Mouse (Mus musculus): ENCODE measurements around the gene Fam168b.
A peak's percentile ranks its signal among the peaks of the same experiment; 100 is the strongest.

Fam168b gene

GRCm38 (mm10) chr1:34812407-34813247 lies 30.2 kb downstream of the Fam168b start:
- no peak for DNase-seq (ENCODE audit: low spot score in 2 of 2)

- DNase-seq (ENCODE audit: low spot score in 2 of 2): no peak
Measured at GRCm38 (mm10) chr1:34811581-34811980, 31.3 kb downstream of the Fam168b start.

DNA sequence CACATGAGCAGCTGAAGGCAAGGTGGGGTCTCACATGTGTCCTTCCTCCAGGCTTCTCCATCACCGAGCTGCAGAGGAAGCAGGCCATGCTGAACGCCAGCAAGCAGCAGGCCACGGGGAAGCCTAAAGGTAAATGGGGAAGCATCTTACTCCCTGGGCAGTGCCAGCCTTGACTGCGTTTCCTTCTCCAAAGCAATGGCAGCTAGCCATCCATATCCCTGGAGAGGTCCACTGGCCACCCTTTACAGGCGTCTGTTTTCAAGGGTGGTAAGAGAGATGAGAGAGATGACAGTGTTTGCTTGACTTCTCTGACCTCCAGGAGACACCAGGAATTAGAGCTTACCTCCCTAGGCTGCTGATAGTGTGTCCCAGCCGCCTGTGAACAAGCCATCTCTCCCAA lies 31.8 kb downstream of the Fam168b start:
- no peak for DNase-seq (ENCODE audit: low spot score in 2 of 2)

DNA sequence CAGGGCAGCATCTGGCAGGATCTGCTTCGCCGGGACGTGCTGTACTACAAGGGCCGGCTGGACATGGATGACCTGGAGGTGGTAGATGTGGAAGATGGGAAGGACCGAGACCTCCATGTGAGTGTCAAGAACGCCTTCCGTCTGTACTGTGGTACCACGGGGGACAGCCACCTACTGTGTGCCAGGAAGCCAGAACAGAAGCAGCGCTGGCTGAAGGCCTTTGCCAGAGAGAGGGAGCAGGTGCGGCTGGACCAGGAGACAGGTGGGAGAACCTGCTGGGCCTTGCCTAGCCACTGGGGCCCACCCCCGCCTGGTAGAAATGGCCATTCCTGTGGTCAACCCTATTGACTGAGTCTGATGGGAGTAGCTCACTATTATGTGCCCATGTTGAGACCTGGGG lies 32.6 kb downstream of the Fam168b start:
- no peak for DNase-seq (ENCODE audit: low spot score in 2 of 2)

DNA sequence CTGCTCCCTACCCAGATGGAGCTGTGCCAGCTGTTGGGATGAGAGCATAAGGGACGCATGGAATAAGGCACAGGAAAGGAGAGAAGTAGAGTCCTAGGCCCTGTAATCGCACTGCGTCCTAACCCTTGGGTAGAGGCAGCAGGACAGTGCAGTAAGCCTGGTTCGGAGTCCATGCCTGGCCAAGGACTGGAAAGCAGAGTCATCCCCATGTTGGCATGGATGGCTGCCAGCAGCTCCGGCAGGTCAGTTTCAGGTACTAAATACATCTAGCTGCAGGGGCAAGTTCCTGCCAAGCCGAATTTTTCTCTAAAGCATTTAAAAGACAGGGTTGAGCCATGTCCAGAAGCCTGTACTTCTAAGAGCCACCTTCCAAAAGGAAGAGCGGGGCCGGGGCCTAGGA lies 34.4 kb downstream of the Fam168b start:
- DNase-seq (ENCODE audit: low spot score in 2 of 2): no peak

DNA sequence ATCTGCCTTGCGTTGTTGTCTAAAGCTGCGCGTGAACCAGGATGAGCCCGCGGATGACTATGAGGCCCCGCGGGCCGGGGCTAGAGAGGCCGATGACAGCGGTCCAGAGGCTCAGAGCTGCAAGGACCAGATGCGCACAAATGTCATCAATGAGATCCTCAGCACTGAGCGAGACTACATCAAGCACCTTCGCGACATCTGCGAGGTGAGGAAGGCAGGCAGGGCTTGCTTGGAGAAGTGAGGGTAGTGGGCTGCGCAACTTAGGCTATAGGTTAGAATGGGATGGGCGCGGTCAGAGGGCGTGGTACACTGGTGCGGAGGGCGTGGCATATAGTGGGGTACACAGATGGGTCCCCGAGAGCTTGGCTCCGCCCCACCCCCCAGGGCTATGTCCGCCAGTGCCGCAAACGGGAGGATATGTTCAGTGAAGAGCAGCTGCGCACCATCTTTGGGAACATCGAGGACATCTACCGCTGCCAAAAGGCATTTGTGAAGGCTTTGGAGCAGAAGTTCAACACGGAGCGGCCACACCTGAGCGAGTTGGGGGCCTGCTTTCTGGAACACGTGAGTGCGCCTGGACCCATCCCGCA lies 36.8 kb downstream of the Fam168b start:
- DNase-seq (ENCODE audit: low spot score in 2 of 2): no peak

DNA sequence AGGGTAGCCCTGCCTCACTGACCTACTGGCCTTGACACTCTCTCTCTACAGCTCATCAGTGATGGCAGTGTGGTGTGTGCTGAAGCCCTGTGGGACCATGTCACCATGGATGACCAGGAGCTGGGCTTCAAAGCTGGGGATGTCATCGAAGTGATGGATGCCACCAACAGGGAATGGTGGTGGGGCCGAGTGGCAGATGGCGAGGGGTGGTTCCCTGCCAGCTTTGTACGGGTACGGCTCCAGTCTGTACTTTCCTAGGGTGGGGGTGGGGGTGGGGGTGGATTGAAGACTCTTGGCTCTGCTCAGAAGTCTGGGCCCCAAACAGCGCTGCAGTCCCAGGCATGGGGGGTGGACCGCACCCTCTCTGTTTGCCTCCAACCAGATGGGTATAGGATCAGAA lies 38.0 kb downstream of the Fam168b start:
- no peak for DNase-seq (ENCODE audit: low spot score in 2 of 2)

GRCm38 (mm10) chr1:34802290-34802642 lies 40.6 kb downstream of the Fam168b start:
- peak in 1 of 2 experiments; percentile 82 for DNase-seq (ENCODE audit: low spot score in 2 of 2)

DNA sequence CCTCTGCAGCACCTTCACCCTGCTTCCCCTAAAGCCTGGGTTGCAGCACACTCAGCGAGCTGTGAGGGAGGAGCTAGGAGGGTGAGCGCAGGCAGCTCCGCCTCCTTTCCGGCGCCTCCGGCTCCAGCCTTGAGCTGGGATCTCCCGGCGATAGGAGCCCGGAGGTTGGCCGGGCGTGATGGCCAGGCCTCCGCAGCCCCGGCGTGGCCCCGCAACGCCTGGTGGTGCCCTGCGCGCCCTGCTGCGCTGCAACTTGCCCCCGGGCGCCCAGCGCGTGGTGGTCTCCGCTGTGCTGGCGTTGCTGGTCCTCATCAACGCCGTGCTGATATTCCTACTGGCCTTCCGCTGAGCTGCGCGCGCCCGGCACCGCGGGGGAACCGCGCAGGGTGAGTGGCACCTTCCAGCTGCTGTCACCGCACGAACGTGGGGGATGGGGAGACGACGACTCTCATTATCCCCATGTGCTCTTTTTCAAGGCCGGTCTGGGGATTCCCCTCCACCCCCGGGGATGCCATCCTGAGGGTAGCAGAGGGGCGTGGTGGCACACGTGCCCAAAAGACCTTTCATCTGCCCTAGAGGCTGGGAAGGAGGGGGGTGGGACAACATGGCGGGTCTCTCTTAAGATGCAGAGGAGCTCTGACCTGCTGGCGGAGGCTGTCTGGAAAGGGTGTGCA lies 41.1 kb downstream of the Fam168b start:
- peak in 1 of 2 experiments; percentile 69 for DNase-seq (ENCODE audit: low spot score in 2 of 2)

DNA sequence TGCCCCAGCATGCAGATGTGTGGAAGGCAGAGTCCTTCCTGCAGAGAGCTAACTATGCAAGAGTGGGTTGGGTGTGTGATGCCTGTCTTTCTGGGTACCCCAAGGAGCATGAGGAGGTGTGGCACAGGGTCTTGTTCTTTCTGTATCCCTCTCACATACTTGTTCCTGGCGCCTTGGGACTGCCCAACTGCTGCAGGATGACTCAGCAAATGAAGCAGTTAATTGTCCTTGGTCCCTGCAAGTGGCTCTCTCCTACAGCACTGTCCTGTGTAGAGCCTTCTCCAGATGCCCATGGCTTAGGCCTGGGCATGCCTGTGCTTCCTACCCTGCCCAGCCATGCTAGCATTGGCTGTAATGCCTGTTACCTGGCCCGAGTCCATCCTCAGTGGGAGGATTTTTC lies 43.7 kb downstream of the Fam168b start:
- no peak for DNase-seq (ENCODE audit: low spot score in 2 of 2)

GRCm38 (mm10) chr1:34793304-34794300 lies 49.3 kb downstream of the Fam168b start:
- peak in 1 of 2 experiments; percentile 71 for DNase-seq (ENCODE audit: low spot score in 2 of 2)

DNA sequence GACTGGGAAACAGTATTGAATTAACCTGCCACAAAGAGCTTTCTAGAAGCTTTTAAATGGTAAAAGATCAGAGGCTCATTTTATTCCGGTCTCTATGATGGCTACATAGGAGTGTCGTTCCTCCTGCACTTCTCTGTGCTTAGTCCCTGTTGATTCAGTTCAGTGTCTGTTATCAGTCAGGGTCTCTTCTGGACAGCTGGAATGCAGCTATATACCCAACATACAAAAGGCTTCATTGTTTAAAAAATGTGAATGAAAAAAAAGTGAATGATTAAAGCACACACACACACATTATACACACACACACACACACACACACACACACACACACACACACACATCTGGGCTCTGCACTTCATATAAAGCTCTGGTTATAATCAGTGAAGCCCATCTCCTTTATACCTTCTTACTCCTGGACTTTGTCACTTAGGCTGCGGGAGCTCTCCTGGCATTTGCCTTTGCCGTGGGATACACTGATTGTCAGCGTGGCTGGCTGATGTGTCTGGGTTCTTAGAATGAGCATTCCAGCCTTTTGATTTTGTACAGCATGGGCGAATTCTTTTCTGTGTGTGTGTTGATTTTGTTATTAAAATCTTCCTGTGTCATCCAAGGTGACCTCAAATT lies 59.2 kb downstream of the Fam168b start:
- DNase-seq (ENCODE audit: low spot score in 2 of 2): no peak

- no peak for DNase-seq (ENCODE audit: low spot score in 2 of 2)
Measured at GRCm38 (mm10) chr1:34775870-34776269, 67.0 kb downstream of the Fam168b start.

DNA sequence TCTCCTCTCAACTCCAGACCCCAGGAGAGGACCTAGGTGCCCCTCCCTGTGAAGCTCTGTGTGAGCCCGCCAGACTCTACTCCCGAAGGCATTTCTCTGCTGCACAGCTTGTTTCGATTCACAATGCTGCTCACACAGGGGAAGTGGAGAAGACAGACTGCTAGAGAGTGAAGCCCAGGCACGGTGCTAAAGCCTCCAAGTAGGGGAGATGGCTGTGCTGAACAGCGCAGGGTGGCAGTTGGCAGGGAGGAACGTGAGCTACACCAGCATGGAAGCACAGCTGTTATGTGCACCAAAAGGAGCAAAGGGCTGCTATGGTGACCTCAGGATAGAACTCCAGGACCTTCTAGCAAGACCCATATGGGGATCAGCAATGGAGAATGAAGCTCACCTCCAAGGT lies 74.0 kb downstream of the Fam168b start:
- DNase-seq (ENCODE audit: low spot score in 2 of 2): no peak

DNA sequence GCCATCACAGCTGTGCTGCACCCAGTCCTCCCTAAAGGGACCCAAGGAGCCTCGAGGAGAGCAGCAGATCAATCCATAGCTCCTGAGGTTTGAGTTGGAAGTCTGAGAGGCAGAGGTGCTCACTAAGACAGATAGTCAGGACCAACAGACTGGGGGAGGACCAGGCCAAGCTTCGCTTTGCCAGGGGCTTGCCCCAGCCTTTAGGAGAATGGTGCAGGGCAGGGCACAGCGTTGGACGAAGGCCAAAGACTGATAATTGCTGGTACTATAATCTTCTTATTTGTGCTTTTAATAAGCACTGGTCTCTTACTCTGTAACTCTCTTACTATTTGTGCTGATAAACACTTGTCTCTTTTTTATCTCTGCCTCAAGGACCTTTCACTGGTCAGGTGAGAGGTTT lies 75.0 kb downstream of the Fam168b start:
- DNase-seq (ENCODE audit: low spot score in 2 of 2): no peak

- no peak for DNase-seq (ENCODE audit: low spot score in 2 of 2)
Measured at GRCm38 (mm10) chr1:34766899-34767298, 76.0 kb downstream of the Fam168b start.
